Mouse (Mus musculus) thymus, adult 2 months (tissue): Measurements from ENCODE around the gene Ctc1.

ENCODE experiments used
- CTCF ChIP-seq: fragments of 200-500 bp; IDR thresholded peaks from 2 replicates; pipeline ENCODE4 v1.5.1; 2012; ENCODE audit warnings: mild to moderate bottlenecking, control low read depth, low read length, moderate library complexity, borderline replicate concordance; ENCODE audit not compliant: control insufficient read depth, poor library complexity, insufficient read depth; ENCODE audit errors: extremely low read depth
- POLR2A ChIP-seq: fragments of 200-500 bp; IDR thresholded peaks from 2 replicates; pipeline ENCODE4 v1.6.1; 2012; ENCODE audit warnings: mild to moderate bottlenecking, low read length, control low read depth, moderate library complexity; ENCODE audit not compliant: control insufficient read depth, poor library complexity, insufficient read depth; ENCODE audit errors: extremely low read depth

- TF ChIP-seq CTCF (no peak), POLR2A (no peak)
These were observed 49.7 kb downstream of the Ctc1 start for GRCm38 (mm10) chr11:69065394-69065925.
